Comparison of ENCODE assay signal across 9 mouse cellular contexts in the genomic region with DNA sequence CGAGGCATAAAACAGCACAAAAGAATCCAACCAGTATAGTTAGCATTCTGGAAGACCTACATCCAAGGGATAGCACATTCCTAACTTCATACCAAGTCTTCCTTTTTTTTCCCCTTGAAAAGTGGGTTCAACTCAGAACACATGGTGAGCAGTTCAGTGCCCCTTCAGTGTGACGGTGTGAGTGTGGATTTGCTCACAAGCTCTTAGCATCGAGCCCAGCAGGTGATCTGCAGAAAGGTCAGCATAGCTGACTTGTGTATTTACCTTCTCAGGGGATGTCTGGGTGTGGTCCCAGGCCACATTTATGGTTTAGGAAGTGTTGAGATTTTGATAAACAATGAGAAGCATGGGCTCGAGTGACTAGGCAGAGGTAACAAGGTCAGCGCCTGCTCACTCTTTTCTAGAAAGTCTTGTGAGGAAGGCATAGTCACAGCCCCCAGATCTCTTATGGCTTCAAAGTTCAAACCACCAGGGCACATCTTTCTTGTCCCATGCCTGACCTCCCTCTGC. TPM values are rescaled to one million over a fixed set of nuclear protein-coding genes. Genes with fewer than 3 reads are reported as not detected.
DNase-seq lines count a peak whose midpoint lies in the region; ATAC-seq and TF ChIP-seq lines count a peak whose summit lies in the region.
"Had no signal": no experiment of that assay in that cellular context is flagged by ENCODE, and none has a peak within 500 bp of the region (broad histone marks: within the 10 kb centered on the region; RNA-seq: fewer than 3 reads in every experiment).

No protein-coding gene starts in this region.

- no peak for ATAC-seq in heart, postnatal 0 days (ENCODE audit: insufficient read depth, low read depth)
- ATAC-seq in midbrain, embryonic 11.5 days (ENCODE audit: low FRiP score): 0 out of 2 replicates have a peak, but pooled peaks have one; percentile 14

- TF ChIP-seq EP300 in heart, postnatal 0 days (IDR thresholded peaks at IDR 0.05; ENCODE audit: low read depth): no peak

- no peak overlapping the region for H3K9ac ChIP-seq in ES-E14 (ENCODE audit: insufficient read depth, low read depth, low read length, poor library complexity, severe bottlenecking)
- no peak overlapping the region for H3K9ac ChIP-seq in heart, postnatal 0 days (replicated peaks; ENCODE audit: low read depth, low read length)
- no peak overlapping the region; the same call in 1 of the 2 replicates for H3K9ac ChIP-seq in midbrain, embryonic 11.5 days (ENCODE audit: low read length)
- H3K9ac ChIP-seq: liver, embryonic 13.5 days had no signal

- in situ Hi-C loops in ES-E14 (cut with MboI; ENCODE audit: low sequenced_read_pairs in 2 of 2, unreplicated experiment in 2 of 2): no loop called here

- H3K9me3 ChIP-seq in ES-E14 (ENCODE audit: control insufficient read depth, insufficient read depth, low read depth, low read length): no peaks in the 10 kb centered on the region
- H3K9me3 ChIP-seq in heart, postnatal 0 days (replicated peaks; ENCODE audit: control insufficient read depth, low read length): no peaks in the 10 kb centered on the region
- no peaks in the 10 kb centered on the region for H3K9me3 ChIP-seq in midbrain, embryonic 11.5 days (ENCODE audit: control insufficient read depth, low read length)
- H3K9me3 ChIP-seq: liver, embryonic 13.5 days had no signal

- TF ChIP-seq POLR2A in thymus, adult 2 months (IDR thresholded peaks at IDR 0.05; ENCODE audit: control insufficient read depth, extremely low read depth, insufficient read depth, low read length, poor library complexity): no peak

- DNase-seq in gastrocnemius, adult 2 months: no peak
- no peak for DNase-seq in gastrocnemius, postnatal 25 days
- no peak for DNase-seq in ES-E14 (ENCODE audit: low read depth, low spot score)
- DNase-seq in heart, postnatal 0 days (ENCODE audit: low spot score): no peak
- peak; percentile 87 for DNase-seq in midbrain, embryonic 11.5 days (ENCODE audit: low spot score, missing footprints)
- no peak for DNase-seq in thymus, postnatal 0 days (ENCODE audit: low spot score)
- no peak for DNase-seq in layer of hippocampus, postnatal 25 days (ENCODE audit: extremely low spot score in 1 of 2, low spot score in 1 of 2)
- no peak for DNase-seq in thymus, adult 2 months
- DNase-seq: liver, embryonic 13.5 days had no signal

- H3K36me3 ChIP-seq in ES-E14 (ENCODE audit: control insufficient read depth, insufficient read depth, low read length, poor library complexity, severe bottlenecking): no peaks in the 10 kb centered on the region; the same call in 1 of the 2 replicates
- peaks cover 8% of the 10 kb centered on the region; the same call in 1 of the 2 replicates for H3K36me3 ChIP-seq in heart, postnatal 0 days (replicated peaks; ENCODE audit: control insufficient read depth, insufficient read depth, low read length)
- H3K36me3 ChIP-seq in midbrain, embryonic 11.5 days (ENCODE audit: control insufficient read depth, insufficient read depth, low read length): no peaks in the 10 kb centered on the region
- peaks cover 6% of the 10 kb centered on the region for H3K36me3 ChIP-seq in thymus, adult 2 months (ENCODE audit: control insufficient read depth, insufficient read depth, low read length)
- H3K36me3 ChIP-seq: liver, embryonic 13.5 days had no signal

- intact Hi-C loops in gastrocnemius, adult 2 months (cut with DNase I): loop anchor here (2.0 kb wide), 1 partner anchor 44 kb away; no protein-coding TSS in a partner anchor

- H3K4me1 ChIP-seq in ES-E14 (ENCODE audit: control insufficient read depth in 2 of 2, insufficient read depth in 2 of 2, low read length in 2 of 2, poor library complexity in 1 of 2): peaks cover 3 to 18% of the 10 kb centered on the region in 2 experiments; a peak in 3 of 4 replicates
- peaks cover 32% of the 10 kb centered on the region for H3K4me1 ChIP-seq in heart, postnatal 0 days (ENCODE audit: control insufficient read depth, insufficient read depth)
- H3K4me1 ChIP-seq in midbrain, embryonic 11.5 days (ENCODE audit: control insufficient read depth, insufficient read depth, low read length): peaks cover 20% of the 10 kb centered on the region
- H3K4me1 ChIP-seq in thymus, adult 2 months (replicated peaks; ENCODE audit: control insufficient read depth, insufficient read depth, low read length): peaks cover 4% of the 10 kb centered on the region

- no peak for TF ChIP-seq CTCF in gastrocnemius, adult 2 months (IDR thresholded peaks at IDR 0.05)
- TF ChIP-seq CTCF in heart, postnatal 0 days (IDR thresholded peaks at IDR 0.05; ENCODE audit: low read depth): no peak
- TF ChIP-seq CTCF in thymus, adult 2 months (IDR thresholded peaks at IDR 0.05; ENCODE audit: borderline replicate concordance, control insufficient read depth, extremely low read depth, insufficient read depth, low read length, poor library complexity): no peak

- no peak overlapping the region for H3K4me3 ChIP-seq in gastrocnemius, adult 2 months
- H3K4me3 ChIP-seq in ES-E14 (ENCODE audit: insufficient read depth in 1 of 2, low read depth in 1 of 2, low read length in 2 of 2, poor library complexity in 1 of 2, severe bottlenecking in 1 of 2): no peak overlapping the region
- H3K4me3 ChIP-seq in heart, postnatal 0 days (ENCODE audit: low read depth, low read length): no peak overlapping the region
- H3K4me3 ChIP-seq in midbrain, embryonic 11.5 days (ENCODE audit: low read depth, low read length): no peak overlapping the region
- H3K4me3 ChIP-seq in thymus, adult 2 months (ENCODE audit: control insufficient read depth, insufficient read depth, low read length): no peak overlapping the region
- H3K4me3 ChIP-seq: liver, embryonic 13.5 days had no signal

- no peak overlapping the region for H3K4me2 ChIP-seq in heart, postnatal 0 days (ENCODE audit: low read depth, low read length)
- no peak overlapping the region for H3K4me2 ChIP-seq in midbrain, embryonic 11.5 days
- H3K4me2 ChIP-seq: liver, embryonic 13.5 days had no signal

- no peaks in the 10 kb centered on the region for H3K27me3 ChIP-seq in heart, postnatal 0 days (ENCODE audit: control insufficient read depth, insufficient read depth, low read length)
- no peaks in the 10 kb centered on the region for H3K27me3 ChIP-seq in midbrain, embryonic 11.5 days (ENCODE audit: control insufficient read depth, insufficient read depth, low read length)
- no peaks in the 10 kb centered on the region for H3K27me3 ChIP-seq in thymus, adult 2 months (ENCODE audit: control insufficient read depth, insufficient read depth, low read length)
- H3K27me3 ChIP-seq: liver, embryonic 13.5 days had no signal

- 19% methylated on average over 5 of the region's 5 CpGs for WGBS in heart, postnatal 0 days
- 31% methylated on average over 5 of the region's 5 CpGs for whole genome bisulfite sequencing in midbrain, embryonic 11.5 days
- WGBS in thymus, adult 2 months: 87% methylated on average over 5 of the region's 5 CpGs

- H3K27ac ChIP-seq in gastrocnemius, adult 2 months: peak overlapping the region; percentile 87
- peak overlapping the region; percentile 68 for H3K27ac ChIP-seq in ES-E14 (ENCODE audit: insufficient read depth, low read depth, low read length, poor library complexity, severe bottlenecking)
- peak overlapping the region; percentile 93 for H3K27ac ChIP-seq in heart, postnatal 0 days (ENCODE audit: low read depth)
- peak overlapping the region; percentile 74 for H3K27ac ChIP-seq in midbrain, embryonic 11.5 days (ENCODE audit: low read depth, low read length)
- H3K27ac ChIP-seq in thymus, adult 2 months (ENCODE audit: control insufficient read depth, insufficient read depth, low read length): no peak overlapping the region
- H3K27ac ChIP-seq: liver, embryonic 13.5 days had no signal

TF ChIP-seq in ES-E14, 5 proteins besides CTCF, POLR2A, EP300 and RAD21:
- TF ChIP-seq CHD2 (IDR thresholded peaks at IDR 0.05; ENCODE audit: low read depth, low read length) (no peak), ZNF384 (IDR thresholded peaks at IDR 0.05; ENCODE audit: low read depth, low read length) (no peak), MAFK (IDR thresholded peaks at IDR 0.05; ENCODE audit: insufficient read depth, low read depth, low read length) (no peak), HCFC1 (IDR thresholded peaks at IDR 0.05; ENCODE audit: borderline replicate concordance, insufficient read depth, low read length) (no peak), ZC3H11A (IDR thresholded peaks at IDR 0.05; ENCODE audit: borderline replicate concordance, low read depth, low read length) (no peak)

RNA-seq across cellular contexts. Expression of gene Traf3ip2, which starts 46.2 kb away (rescaled TPM):
- 1 to 10 TPM; 5.5 to 9.0 TPM for total RNA-seq in gastrocnemius, adult 2 months (2021)
- total RNA-seq in gastrocnemius, postnatal 25 days (2021): 1 to 10 TPM; 4.8 to 5.7 TPM
- total RNA-seq in ES-E14 (2012; rRNA removed): 9.2 and 9.8 TPM in 2 replicates
- total RNA-seq in heart, postnatal 0 days (2014; rRNA removed; ENCODE audit: low replicate concordance): 6.4 and 9.9 TPM in 2 replicates
- polyA plus RNA-seq in heart, postnatal 0 days (2015; fragmentation: Nextera tagmentation; extraction: Ambion mirVana): 6.3 and 6.4 TPM in 2 replicates
- 3.9 TPM in 2 replicates for polyA plus RNA-seq in midbrain, embryonic 11.5 days (2014; fragmentation: Nextera tagmentation; extraction: Ambion mirVana)
- 13.9 and 19.3 TPM in 2 replicates for polyA plus RNA-seq in thymus, postnatal 0 days (2015; fragmentation: Nextera tagmentation; extraction: Ambion mirVana)
- 1 to 10 TPM; 1.9 to 2.0 TPM for total RNA-seq in layer of hippocampus, postnatal 25 days (2021)
- 20.4 and 21.3 TPM in 2 replicates for polyA plus RNA-seq in thymus, adult 2 months (2012; rRNA removed)
